Mouse (Mus musculus) C2C12 (cell line): ENCODE results near the gene Rtl9.

ENCODE experiments used
- CEBPB ChIP-seq: IDR thresholded peaks from one replicate; pipeline ENCODE4 v1.6.1; 2011; ENCODE audit warnings: low read depth, mild to moderate bottlenecking, control low read depth, moderate library complexity
- CTCF ChIP-seq: IDR thresholded peaks from one replicate; pipeline ENCODE4 v1.5.1; 2011; ENCODE audit not compliant: control insufficient read depth, insufficient read depth, insufficient read length
- FOSL1 ChIP-seq: IDR thresholded peaks from one replicate; pipeline ENCODE4 v1.8.0; 2011; ENCODE audit warnings: mild to moderate bottlenecking, low read length; ENCODE audit not compliant: poor library complexity, insufficient read depth, severe bottlenecking
- MAX ChIP-seq: IDR thresholded peaks from one replicate; pipeline ENCODE4 v1.6.1; 2011; ENCODE audit warnings: mild to moderate bottlenecking, control low read depth
- MYOG ChIP-seq: IDR thresholded peaks from one replicate; pipeline ENCODE4 v1.6.1; 2011; ENCODE audit not compliant: control insufficient read depth, insufficient read length; ENCODE audit errors: extremely low read depth
- USF1 ChIP-seq: IDR thresholded peaks from one replicate; pipeline ENCODE4 v1.6.1; 2011; ENCODE audit warnings: low read depth, mild to moderate bottlenecking, control low read depth, moderate library complexity

DNA sequence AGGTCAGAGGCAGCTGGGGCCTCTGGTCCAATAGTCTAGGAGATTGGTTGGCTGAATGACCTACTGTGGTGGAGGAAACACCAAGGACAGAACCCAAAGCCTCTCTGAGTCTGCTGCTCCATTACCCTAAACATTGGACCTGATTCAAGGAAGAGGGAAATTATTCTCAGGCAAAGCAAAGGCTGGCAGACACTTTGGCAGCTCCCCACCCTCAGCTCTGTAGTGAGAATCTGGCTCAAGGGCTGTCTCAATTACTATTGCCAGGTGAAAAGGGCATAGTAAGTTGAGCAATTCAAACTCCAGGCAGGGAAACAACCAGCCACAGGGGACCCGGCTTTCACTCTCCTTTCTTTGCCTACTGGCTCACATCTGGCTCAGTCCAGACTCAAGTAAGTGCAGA, 6.5 kb downstream of the Rtl9 start:
- TF ChIP-seq CTCF = no peak
- no peak for TF ChIP-seq FOSL1
- TF ChIP-seq USF1 = no peak
- no peak for TF ChIP-seq CEBPB
- no peak for TF ChIP-seq MAX
- no peak for TF ChIP-seq MYOG
